Mouse (Mus musculus): ENCODE data around the gene Pitpnm2.

Gene Pitpnm2

GRCm38 (mm10) chr5:124249614-124250591 lies at the start of gene Pitpnm2:
Pitpnm2 (minus strand) TSS chr5:124249760.
- DNase-seq: peak; percentile 75

- DNase-seq: peak; percentile 41
Observed at GRCm38 (mm10) chr5:124299307-124299706, 49.7 kb upstream of the Pitpnm2 start.

- no peak for DNase-seq
Observed at GRCm38 (mm10) chr5:124296475-124296874, 46.9 kb upstream of the Pitpnm2 start.

- no peak for DNase-seq
Observed at GRCm38 (mm10) chr5:124293967-124294366, 44.4 kb upstream of the Pitpnm2 start.

- no peak for DNase-seq
Observed at GRCm38 (mm10) chr5:124290216-124290615, 40.7 kb upstream of the Pitpnm2 start.

GRCm38 (mm10) chr5:124287616-124288247 lies 38.2 kb upstream of the Pitpnm2 start:
- DNase-seq: no peak

GRCm38 (mm10) chr5:124284330-124284729 lies 34.8 kb upstream of the Pitpnm2 start:
- DNase-seq: peak; percentile 19

GRCm38 (mm10) chr5:124282854-124283253 lies 33.3 kb upstream of the Pitpnm2 start:
- DNase-seq: no peak

- no peak for DNase-seq
Observed at GRCm38 (mm10) chr5:124270226-124270625, 20.7 kb upstream of the Pitpnm2 start.

- DNase-seq: peak; percentile 20
Observed at GRCm38 (mm10) chr5:124269661-124270060, 20.1 kb upstream of the Pitpnm2 start.

- no peak for DNase-seq
Observed at GRCm38 (mm10) chr5:124267652-124268051, 18.1 kb upstream of the Pitpnm2 start.

GRCm38 (mm10) chr5:124266821-124267220 lies 17.3 kb upstream of the Pitpnm2 start:
- no peak for DNase-seq

- DNase-seq: no peak
Observed at GRCm38 (mm10) chr5:124263246-124263645, 13.7 kb upstream of the Pitpnm2 start.

GRCm38 (mm10) chr5:124262090-124262489 lies 12.5 kb upstream of the Pitpnm2 start:
- no peak for DNase-seq

- DNase-seq: peak; percentile 33
Observed at GRCm38 (mm10) chr5:124259133-124259532, 9.6 kb upstream of the Pitpnm2 start.

GRCm38 (mm10) chr5:124258026-124258425 lies 8.5 kb upstream of the Pitpnm2 start:
- DNase-seq: no peak

- DNase-seq: no peak
Observed at GRCm38 (mm10) chr5:124255141-124255540, 5.6 kb upstream of the Pitpnm2 start.

- no peak for DNase-seq
Observed at GRCm38 (mm10) chr5:124253555-124253954, 4.0 kb upstream of the Pitpnm2 start.

GRCm38 (mm10) chr5:124252580-124253320 lies 3.2 kb upstream of the Pitpnm2 start:
- DNase-seq: no peak

- no peak for DNase-seq
Observed at GRCm38 (mm10) chr5:124251070-124251469, 1.5 kb upstream of the Pitpnm2 start.

GRCm38 (mm10) chr5:124248845-124249613 lies 531 bp downstream of the Pitpnm2 start:
- peak; percentile 64 for DNase-seq

- DNase-seq: no peak
Observed at GRCm38 (mm10) chr5:124247986-124248626, 1.5 kb downstream of the Pitpnm2 start.
